Mouse (Mus musculus): ENCODE data around the gene Cd300lg.

DNA sequence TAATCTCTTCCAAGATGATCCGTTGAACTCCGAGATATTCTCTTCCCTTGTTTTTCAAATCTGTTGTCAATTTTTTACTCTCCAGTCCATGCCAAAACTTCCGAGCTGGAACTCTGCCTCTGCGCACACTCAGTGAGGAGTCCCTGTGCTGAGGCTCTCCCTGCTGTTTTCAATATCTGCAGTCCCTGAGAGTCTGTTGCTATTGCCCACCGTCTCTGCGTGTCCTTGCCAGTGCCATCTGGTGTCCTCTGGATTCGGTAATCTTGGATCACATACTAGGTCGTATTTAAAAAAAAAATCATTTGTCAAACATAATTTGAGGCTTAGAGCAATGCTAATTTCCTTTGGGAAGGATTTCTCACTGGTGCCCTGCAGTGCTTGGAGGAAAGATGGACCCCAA lies 6.4 kb upstream of the Cd300lg start:
- TF ChIP-seq MAZ (IDR thresholded peaks at IDR 0.05; ENCODE audit: low read depth, low read length) (no peak), NELFE (IDR thresholded peaks at IDR 0.05; ENCODE audit: low read depth, low read length) (no peak), CTCF (conservative IDR thresholded peaks at IDR 0.05 in 1 of 2, IDR thresholded peaks at IDR 0.05 in 1 of 2; ENCODE audit: low read depth in 2 of 2, low read length in 2 of 2) (no peak), EP300 (IDR thresholded peaks at IDR 0.05; ENCODE audit: low read length) (no peak), USF2 (conservative IDR thresholded peaks at IDR 0.05; ENCODE audit: low read depth, low read length) (no peak), ETS1 (conservative IDR thresholded peaks at IDR 0.05; ENCODE audit: low read depth, low read length) (no peak), E2F4 (IDR thresholded peaks at IDR 0.05; ENCODE audit: insufficient replicate concordance, low read depth, low read length) (no peak), GABPA (IDR thresholded peaks at IDR 0.05; ENCODE audit: insufficient replicate concordance, low read depth, low read length) (no peak), KAT2A (IDR thresholded peaks at IDR 0.05; ENCODE audit: insufficient replicate concordance, low read length) (no peak), ZC3H11A (IDR thresholded peaks at IDR 0.05; ENCODE audit: low read depth, low read length) (no peak), SMC3 (IDR thresholded peaks at IDR 0.05; ENCODE audit: low read depth, low read length) (no peak), MAFK (IDR thresholded peaks at IDR 0.05; ENCODE audit: insufficient replicate concordance, low read length) (no peak)
